Mouse (Mus musculus) olfactory bulb, adult 2 months (tissue): ENCODE data around the gene Orai2.

Source experiments
- CTCF ChIP-seq: fragments of 200-500 bp; IDR thresholded peaks from 2 replicates; pipeline ENCODE4 v1.5.1; 2012; ENCODE audit warnings: low read depth, mild to moderate bottlenecking, low read length, moderate library complexity; ENCODE audit not compliant: insufficient read depth
- POLR2A ChIP-seq: fragments of 200-500 bp; IDR thresholded peaks from 2 replicates; pipeline ENCODE4 v1.6.1; 2012; ENCODE audit warnings: mild to moderate bottlenecking, low read depth, low read length, moderate library complexity; ENCODE audit not compliant: insufficient read depth

GRCm38 (mm10) chr5:136215211-136215610 is 44.7 kb upstream of the Orai2 start:
- TF ChIP-seq CTCF (no peak), POLR2A (no peak)
